8 mouse cellular contexts compared by ENCODE assay signal in genomic region chr12:85169117-85169858, GRCm38 (mm10). TPM values are rescaled to one million over a fixed set of nuclear protein-coding genes. Genes with fewer than 3 reads are reported as not detected.
DNase-seq lines count a peak whose midpoint lies in the region; ATAC-seq and TF ChIP-seq lines count a peak whose summit lies in the region.

No protein-coding gene starts in this region.

- DNase-seq in Patski (ENCODE audit: low read depth, low spot score) = no peak
- DNase-seq in cerebellum, postnatal 10 days = peak; percentile 95 to 97
- DNase-seq in frontal cortex, postnatal 25 days (ENCODE audit: low spot score in 2 of 2) = peak; percentile 70 to 76
- DNase-seq in layer of hippocampus, postnatal 10 days (ENCODE audit: low spot score in 2 of 2) = peak; percentile 92 to 94
- DNase-seq in lung, postnatal 0 days (ENCODE audit: low spot score) = peak; percentile 91
- peak; percentile 59 for DNase-seq in retina, adult 2 months (ENCODE audit: low read depth, low spot score)
- peak; percentile 94 for DNase-seq in thymus, postnatal 14 days

- peaks cover 10% of the 10 kb centered on the region for H3K36me3 ChIP-seq in hindbrain, embryonic 13.5 days
- no peaks in the 10 kb centered on the region for H3K36me3 ChIP-seq in lung, postnatal 0 days (ENCODE audit: insufficient read depth, low read length)

- TF ChIP-seq EP300 in lung, postnatal 0 days (IDR thresholded peaks at IDR 0.05) = no peak

- ATAC-seq in Patski = peak; percentile 52
- peak; percentile 80 for ATAC-seq in hindbrain, embryonic 13.5 days (ENCODE audit: low FRiP score)
- ATAC-seq in lung, postnatal 0 days = peak; percentile 91

- in situ Hi-C loops in Patski (cut with MboI; ENCODE audit: low pct_unique_long_range_greater_than_20kb) = no loop called here

- H3K9ac ChIP-seq in hindbrain, embryonic 13.5 days = peak overlapping the region; percentile 55
- no peak overlapping the region for H3K9ac ChIP-seq in lung, postnatal 0 days (replicated peaks; ENCODE audit: low read depth)

- H3K27ac ChIP-seq in hindbrain, embryonic 13.5 days = no peak overlapping the region
- H3K27ac ChIP-seq in lung, postnatal 0 days (ENCODE audit: low read length) = no peak overlapping the region

- CTCF ChIA-PET in Patski (lab: Charles Lee) = interaction anchor here (0.7 to 2.5 kb wide), 8 partner anchors 24 to 136 kb away, joined by 3 to 18 read pairs (median 4); partner anchors contain the start of genes Acyp1, Eif2b2 and Zc2hc1c

- H3K4me2 ChIP-seq in hindbrain, embryonic 13.5 days = peak overlapping the region; percentile 48
- peak overlapping the region; percentile 37 for H3K4me2 ChIP-seq in lung, postnatal 0 days (replicated peaks; ENCODE audit: low read depth, low read length)

- H3K9me3 ChIP-seq in hindbrain, embryonic 13.5 days = no peaks in the 10 kb centered on the region
- no peaks in the 10 kb centered on the region for H3K9me3 ChIP-seq in lung, postnatal 0 days (ENCODE audit: low read length)

- 26% methylated on average over 27 of the region's 27 CpGs for WGBS in hindbrain, embryonic 13.5 days
- 32% methylated on average over 27 of the region's 27 CpGs for WGBS in lung, postnatal 0 days

- no peaks in the 10 kb centered on the region for H3K27me3 ChIP-seq in Patski
- H3K27me3 ChIP-seq in hindbrain, embryonic 13.5 days = peaks cover 7% of the 10 kb centered on the region; the same call in 1 of the 2 replicates
- no peaks in the 10 kb centered on the region for H3K27me3 ChIP-seq in lung, postnatal 0 days (replicated peaks; ENCODE audit: insufficient read depth, low read length)

- TF ChIP-seq CTCF in Patski (IDR thresholded peaks at IDR 0.05) = no peak
- TF ChIP-seq CTCF in lung, postnatal 0 days (IDR thresholded peaks at IDR 0.05) = peak; percentile 98

- POLR2A ChIA-PET in Patski (lab: Charles Lee) = interaction anchor here (0.6 kb wide), 1 partner anchor 16 kb away, joined by 3 read pairs; no protein-coding TSS in a partner anchor

- peaks cover 18% of the 10 kb centered on the region for H3K4me1 ChIP-seq in hindbrain, embryonic 13.5 days (replicated peaks)
- H3K4me1 ChIP-seq in lung, postnatal 0 days (ENCODE audit: insufficient read depth, low read depth, low read length) = peaks cover 3% of the 10 kb centered on the region; the same call in 1 of the 2 replicates

- H3K4me3 ChIP-seq in hindbrain, embryonic 13.5 days = peak overlapping the region; percentile 30
- no peak overlapping the region for H3K4me3 ChIP-seq in lung, postnatal 0 days (ENCODE audit: low read depth, low read length)

RNA-seq across cellular contexts. Expression of gene Pgf, which starts 8.3 kb away (rescaled TPM):
- polyA plus RNA-seq in Patski (2021) = 0.41 TPM
- 7.5 and 9.4 TPM in 2 replicates for polyA plus RNA-seq in hindbrain, embryonic 13.5 days (2015; fragmentation: Nextera tagmentation; extraction: Ambion mirVana)
- 1 to 10 TPM; 5.1 to 6.0 TPM for total RNA-seq in layer of hippocampus, postnatal 10 days (2021)
- 12.7 and 19.0 TPM in 2 replicates for polyA plus RNA-seq in lung, postnatal 0 days (2015; fragmentation: Nextera tagmentation; extraction: Ambion mirVana)

RNA-seq across cellular contexts. Expression of gene Rps6kl1, which starts 18.2 kb away (rescaled TPM):
- 0.60 TPM for polyA plus RNA-seq in Patski (2021)
- polyA plus RNA-seq in hindbrain, embryonic 13.5 days (2015; fragmentation: Nextera tagmentation; extraction: Ambion mirVana) = 23.3 and 24.1 TPM in 2 replicates
- 10 to 100 TPM; 41.5 to 48.4 TPM for total RNA-seq in layer of hippocampus, postnatal 10 days (2021)
- 0.82 and 0.83 TPM in 2 replicates for polyA plus RNA-seq in lung, postnatal 0 days (2015; fragmentation: Nextera tagmentation; extraction: Ambion mirVana)

RNA-seq across cellular contexts. Expression of gene Eif2b2, which starts 50.0 kb away (rescaled TPM):
- polyA plus RNA-seq in Patski (2021) = 68.8 TPM
- polyA plus RNA-seq in hindbrain, embryonic 13.5 days (2015; fragmentation: Nextera tagmentation; extraction: Ambion mirVana) = 84.4 and 84.5 TPM in 2 replicates
- 10 to 100 TPM; 57.4 to 85.0 TPM for total RNA-seq in layer of hippocampus, postnatal 10 days (2021)
- polyA plus RNA-seq in lung, postnatal 0 days (2015; fragmentation: Nextera tagmentation; extraction: Ambion mirVana) = 58.7 and 64.9 TPM in 2 replicates

RNA-seq across cellular contexts. Expression of gene Dlst, which starts 58.7 kb away (rescaled TPM):
- 194 TPM for polyA plus RNA-seq in Patski (2021)
- polyA plus RNA-seq in hindbrain, embryonic 13.5 days (2015; fragmentation: Nextera tagmentation; extraction: Ambion mirVana) = 103 and 107 TPM in 2 replicates
- 100 to 1,000 TPM; 162 to 167 TPM for total RNA-seq in layer of hippocampus, postnatal 10 days (2021)
- polyA plus RNA-seq in lung, postnatal 0 days (2015; fragmentation: Nextera tagmentation; extraction: Ambion mirVana) = 70.7 and 72.5 TPM in 2 replicates

RNA-seq across cellular contexts. Expression of gene Prox2, which starts 58.7 kb away (rescaled TPM):
- polyA plus RNA-seq in Patski (2021) = 2.7 TPM
- 2.0 and 2.2 TPM in 2 replicates for polyA plus RNA-seq in hindbrain, embryonic 13.5 days (2015; fragmentation: Nextera tagmentation; extraction: Ambion mirVana)
- 1 to 10 TPM; 1.1 to 1.4 TPM for total RNA-seq in layer of hippocampus, postnatal 10 days (2021)
- 3.7 and 5.6 TPM in 2 replicates for polyA plus RNA-seq in lung, postnatal 0 days (2015; fragmentation: Nextera tagmentation; extraction: Ambion mirVana)

Comparison
In these comparisons a context has a peak if more than half of its experiments do, and no peak if none do; other contexts are left out.
1. RNA of gene Rps6kl1, which starts 18.2 kb away (polyA plus RNA-seq): 23.3 to 24.1 TPM in hindbrain, embryonic 13.5 days; 0.82 to 0.83 TPM in lung, postnatal 0 days and 0.60 TPM in Patski (single experiment); every median in the first group is over 10 times any median in the second.
2. Peak in every context shown above with its lines, with median percentiles within 50 percentile points of each other: ATAC-seq.